Mouse (Mus musculus) heart, embryonic 14.5 days (tissue): ENCODE data around the gene Mcf2l. TPM values are rescaled to one million over a fixed set of nuclear protein-coding genes. Genes with fewer than 3 reads are reported as not detected.

ENCODE experiments used
- ATAC-seq: fragments of 200-750 bp; cut with Nextera tagmentation; 2 replicates; pipeline ENCODE4 v1.8.0; 2017; ENCODE audit warnings: low read depth, moderate TSS enrichment; ENCODE audit not compliant: insufficient number of reproducible peaks, insufficient read depth, low FRiP score
- H3K27ac ChIP-seq, 2 experiments: fragments of 200-500 bp in 1 of 2; fragments of 300-500 bp in 1 of 2; sonication (generic) in 1 of 2; replicated peaks in 1 of 2; 2 replicates each; pipeline ENCODE4 v1.5.1; 2012 to 2014; ENCODE audit warnings: low read depth in 2 of 2, low read length in 2 of 2, control low read depth in 1 of 2, mild to moderate bottlenecking in 1 of 2, mixed read lengths in 1 of 2; ENCODE audit not compliant: control insufficient read depth in 1 of 2, insufficient read depth in 1 of 2
- H3K27me3 ChIP-seq: fragments of 300-500 bp; sonication (generic); 2 replicates; pipeline ENCODE4 v1.6.1; 2014; ENCODE audit warnings: mild to moderate bottlenecking, low read length, control low read depth; ENCODE audit not compliant: control insufficient read depth, insufficient read depth
- H3K36me3 ChIP-seq: fragments of 300-500 bp; sonication (generic); 2 replicates; pipeline ENCODE4 v1.6.1; 2014; ENCODE audit warnings: mild to moderate bottlenecking, control low read depth, low read length, mixed read lengths; ENCODE audit not compliant: control insufficient read depth, insufficient read depth
- H3K4me1 ChIP-seq, 2 experiments: fragments of 200-500 bp in 1 of 2; fragments of 300-500 bp in 1 of 2; sonication (generic) in 1 of 2; 2 replicates each; pipeline ENCODE4 v1.6.1; 2012 to 2014; ENCODE audit warnings: low read length in 2 of 2, control low read depth in 1 of 2, mixed read lengths in 1 of 2; ENCODE audit not compliant: control insufficient read depth in 2 of 2, insufficient read depth in 2 of 2
- H3K4me2 ChIP-seq: fragments of 300-500 bp; sonication (generic); 2 replicates; pipeline ENCODE4 v1.6.1; 2014; ENCODE audit warnings: mild to moderate bottlenecking, low read length
- H3K4me3 ChIP-seq, 2 experiments: fragments of 200-500 bp in 1 of 2; fragments of 300-500 bp in 1 of 2; sonication (generic) in 1 of 2; 2 replicates each; pipeline ENCODE4 v1.5.1; 2012 to 2014; ENCODE audit warnings: low read length in 2 of 2, mild to moderate bottlenecking in 2 of 2, control low read depth in 1 of 2, low read depth in 1 of 2, moderate library complexity in 1 of 2; ENCODE audit not compliant: control insufficient read depth in 1 of 2, insufficient read depth in 1 of 2
- H3K9ac ChIP-seq: fragments of 300-500 bp; sonication (generic); 2 replicates; pipeline ENCODE4 v1.6.1; 2014; ENCODE audit warnings: mild to moderate bottlenecking, low read length
- H3K9me3 ChIP-seq: fragments of 300-500 bp; sonication (generic); 2 replicates; pipeline ENCODE4 v1.6.1; 2016; ENCODE audit warnings: low read length, control low read depth; ENCODE audit not compliant: control insufficient read depth
- WGBS: fragments of 180-500 bp; shearing (Covaris S2); extraction: QIAGEN DNeasy Blood & Tissue Kit; methylation state at CpG from one replicate; pipeline ENCODE4 v1.1.7; 2014; 5-methylcytosine and 5-hydroxymethylcytosine counted together
- polyA plus RNA-seq: library from polyadenylated mRNA; unstranded; fragments of >200 nt; fragmentation: Nextera tagmentation; extraction: Ambion mirVana; gene quantifications from 2 replicates; pipeline ENCODE4 v1.2.1, GENCODE M21; 2014

The Mcf2l gene
- polyA plus RNA-seq, 1 experiment from 2014 or later: 13.4 TPM

GRCm38 (mm10) chr8:12941161-12941926 is 67.7 kb downstream of the Mcf2l start:
- H3K27ac ChIP-seq: no peak overlapping the region
- no peaks in the 10 kb centered on the region for H3K9me3 ChIP-seq
- no peaks in the 10 kb centered on the region for H3K27me3 ChIP-seq
- no peak overlapping the region for H3K9ac ChIP-seq
- H3K4me3 ChIP-seq: no peak overlapping the region
- no peaks in the 10 kb centered on the region for H3K36me3 ChIP-seq
- H3K4me2 ChIP-seq: no peak overlapping the region
- no peaks in the 10 kb centered on the region; a peak in 1 of 4 replicates for H3K4me1 ChIP-seq
- 72% methylated on average over 10 of the region's 10 CpGs for WGBS
- ATAC-seq: no peak

- WGBS: 7% methylated on average over 21 of the region's 21 CpGs
- no peaks in the 10 kb centered on the region for H3K36me3 ChIP-seq
- peak overlapping the region; percentile 65 for H3K4me2 ChIP-seq
- H3K27ac ChIP-seq: no peak overlapping the region
- peaks cover 3 to 18% of the 10 kb centered on the region in 2 experiments; a peak in 3 of 4 replicates for H3K4me1 ChIP-seq
- peak overlapping the region; percentile 43 to 50 for H3K4me3 ChIP-seq
- H3K9ac ChIP-seq: peak overlapping the region; percentile 69
- 0 out of 2 replicates have a peak, but pooled peaks have one; percentile 35 for ATAC-seq
- H3K27me3 ChIP-seq: 0 out of 2 replicates have a peak, but pooled peaks cover 4% of the 10 kb centered on the region
- H3K9me3 ChIP-seq: no peaks in the 10 kb centered on the region
Observed at GRCm38 (mm10) chr8:12947604-12948573, 74.3 kb downstream of the Mcf2l start.

DNA sequence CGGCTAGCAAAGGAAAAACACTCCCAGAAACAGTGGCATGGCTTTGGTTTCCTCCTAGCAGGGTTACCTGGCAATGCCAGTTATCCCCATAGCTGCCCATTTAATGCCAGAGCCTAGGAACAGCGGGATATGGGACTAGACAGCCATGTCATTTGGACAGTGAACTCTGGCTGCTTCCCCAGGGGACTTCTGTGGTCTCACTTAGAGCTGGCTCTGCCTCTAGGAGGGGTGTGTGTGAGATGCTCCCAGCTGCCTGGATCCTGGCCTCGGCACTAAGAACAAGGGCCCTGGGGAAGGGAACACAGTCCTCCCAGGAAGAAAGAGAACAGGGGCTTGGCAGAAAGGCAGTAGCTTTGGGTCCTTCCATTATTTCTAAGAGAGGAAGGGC is 75.0 kb downstream of the Mcf2l start:
- peak overlapping the region; percentile 65 for H3K4me2 ChIP-seq
- H3K4me1 ChIP-seq: peaks cover 3 to 18% of the 10 kb centered on the region in 2 experiments; a peak in 3 of 4 replicates
- no peaks in the 10 kb centered on the region for H3K9me3 ChIP-seq
- no peaks in the 10 kb centered on the region for H3K36me3 ChIP-seq
- H3K27me3 ChIP-seq: 0 out of 2 replicates have a peak, but pooled peaks cover 4% of the 10 kb centered on the region
- no peak overlapping the region for H3K27ac ChIP-seq
- H3K4me3 ChIP-seq: peak overlapping the region; percentile 43 to 50
- ATAC-seq: no peak
- H3K9ac ChIP-seq: peak overlapping the region; percentile 69; the same call in 1 of the 2 replicates
- 25% methylated on average over 3 of the region's 3 CpGs for WGBS

- H3K36me3 ChIP-seq: no peaks in the 10 kb centered on the region
- H3K27me3 ChIP-seq: 0 out of 2 replicates have a peak, but pooled peaks cover 4% of the 10 kb centered on the region
- WGBS: 76% methylated on average over 7 of the region's 7 CpGs
- no peak overlapping the region for H3K4me3 ChIP-seq
- H3K9me3 ChIP-seq: no peaks in the 10 kb centered on the region
- H3K9ac ChIP-seq: no peak overlapping the region
- H3K27ac ChIP-seq: no peak overlapping the region
- H3K4me2 ChIP-seq: no peak overlapping the region
- H3K4me1 ChIP-seq: peaks cover 3 to 18% of the 10 kb centered on the region in 2 experiments; a peak in 3 of 4 replicates
- ATAC-seq: no peak
Observed at GRCm38 (mm10) chr8:12951051-12951630, 77.5 kb downstream of the Mcf2l start.

- H3K36me3 ChIP-seq: no peaks in the 10 kb centered on the region
- H3K4me3 ChIP-seq: no peak overlapping the region
- H3K27me3 ChIP-seq: no peaks in the 10 kb centered on the region
- H3K9ac ChIP-seq: no peak overlapping the region
- WGBS: 43% methylated on average over 6 of the region's 6 CpGs
- ATAC-seq: no peak
- H3K4me1 ChIP-seq: peaks cover 0 to 12% of the 10 kb centered on the region in 2 experiments; a peak in 3 of 4 replicates
- no peaks in the 10 kb centered on the region for H3K9me3 ChIP-seq
- H3K27ac ChIP-seq: no peak overlapping the region
- no peak overlapping the region for H3K4me2 ChIP-seq
Observed at GRCm38 (mm10) chr8:12952699-12953098, 79.1 kb downstream of the Mcf2l start.

DNA sequence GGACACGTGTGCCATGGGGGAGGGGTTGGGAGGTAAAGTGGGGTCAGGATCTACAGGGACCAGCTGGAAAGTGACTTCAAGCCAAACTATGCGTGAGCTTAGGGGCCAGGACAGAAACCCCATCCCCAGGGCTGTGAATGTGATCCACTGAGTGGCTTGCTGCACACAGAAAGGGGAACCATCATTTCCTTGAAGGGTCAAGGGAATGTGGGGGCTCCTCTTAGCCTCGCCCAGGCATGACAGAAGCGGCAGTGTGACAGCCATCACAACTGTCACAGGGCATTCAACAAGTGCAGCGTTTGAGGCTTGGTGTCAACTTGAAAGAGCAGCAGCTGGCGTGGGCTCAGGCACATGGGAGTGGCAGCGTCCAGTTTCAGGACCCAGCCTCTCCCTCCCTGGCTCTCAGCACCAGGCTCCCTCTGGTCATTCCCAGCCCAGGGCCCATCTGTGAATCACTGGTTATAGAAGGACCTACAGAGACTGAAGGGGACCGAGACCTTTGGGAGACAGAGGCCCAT is 81.8 kb downstream of the Mcf2l start:
- ATAC-seq: no peak
- no peak overlapping the region for H3K4me2 ChIP-seq
- no peak overlapping the region for H3K27ac ChIP-seq
- H3K27me3 ChIP-seq: no peaks in the 10 kb centered on the region
- 79% methylated on average over 8 of the region's 8 CpGs for WGBS
- H3K4me3 ChIP-seq: no peak overlapping the region
- no peaks in the 10 kb centered on the region; a peak in 1 of 4 replicates for H3K4me1 ChIP-seq
- no peaks in the 10 kb centered on the region for H3K36me3 ChIP-seq
- H3K9ac ChIP-seq: no peak overlapping the region
- H3K9me3 ChIP-seq: no peaks in the 10 kb centered on the region

DNA sequence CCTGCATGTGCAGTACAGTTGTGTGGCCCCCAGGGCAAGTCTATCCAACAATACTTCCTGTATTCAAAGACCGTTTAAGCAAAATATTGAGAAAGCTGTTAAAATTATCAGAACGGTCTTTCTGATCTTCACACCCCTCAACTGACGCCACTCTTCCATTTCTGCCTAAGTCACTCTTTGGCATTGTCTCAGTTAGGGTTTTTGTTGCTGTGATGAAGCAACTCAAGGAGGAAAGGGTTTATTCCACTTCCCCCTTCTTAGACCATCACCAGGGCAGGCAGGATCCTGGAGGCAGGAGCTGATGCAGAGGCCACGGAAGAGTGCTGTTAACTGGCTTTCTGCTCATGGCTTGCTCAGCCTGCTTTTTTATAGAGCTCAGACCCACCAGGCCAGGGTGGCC is 82.3 kb downstream of the Mcf2l start:
- 85% methylated on average over 4 of the region's 4 CpGs for WGBS
- no peak overlapping the region for H3K9ac ChIP-seq
- no peaks in the 10 kb centered on the region; a peak in 1 of 4 replicates for H3K4me1 ChIP-seq
- no peak overlapping the region for H3K4me2 ChIP-seq
- H3K27ac ChIP-seq: no peak overlapping the region
- H3K36me3 ChIP-seq: no peaks in the 10 kb centered on the region
- H3K4me3 ChIP-seq: no peak overlapping the region
- no peaks in the 10 kb centered on the region for H3K9me3 ChIP-seq
- H3K27me3 ChIP-seq: no peaks in the 10 kb centered on the region
- no peak for ATAC-seq
